Mouse (Mus musculus): ENCODE measurements around the gene Unc13d.

- TF ChIP-seq TAL1 (IDR thresholded peaks at IDR 0.05; ENCODE audit: low read length) (no peak), GATA1 (IDR thresholded peaks at IDR 0.05; ENCODE audit: low read length) (no peak)
Observed at GRCm38 (mm10) chr11:116020519-116020922, 57.2 kb downstream of the Unc13d start.

Measured in erythroblast, embryonic 14.5 days (primary cell).